Mouse (Mus musculus): ENCODE measurements around the gene Nav2. TPM values are rescaled to one million over a fixed set of nuclear protein-coding genes. Genes with fewer than 3 reads are reported as not detected.

Gene Nav2
- total and polyA plus RNA-seq, 3 experiments = 1.0 TPM; not detected in 2

- ATAC-seq (ENCODE audit: extremely low read depth, insufficient number of reproducible peaks, low FRiP score, poor library complexity, severe bottlenecking) = no peak
- H3K4me1 ChIP-seq (ENCODE audit: insufficient read depth, low read depth, low read length) = no peaks in the 10 kb centered on the region
- H3K4me3 ChIP-seq (ENCODE audit: low read depth, low read length) = no peak overlapping the region
- DNase-seq (ENCODE audit: low spot score) = no peak
- no peaks in the 10 kb centered on the region for H3K36me3 ChIP-seq (replicated peaks)
- no peak for TF ChIP-seq CTCF (IDR thresholded peaks at IDR 0.05; ENCODE audit: low read depth, low read length)
- TF ChIP-seq POLR2AphosphoS5 (IDR thresholded peaks at IDR 0.05; ENCODE audit: insufficient replicate concordance, low read depth, low read length) = no peak
- TF ChIP-seq TAL1 (conservative IDR thresholded peaks at IDR 0.05; ENCODE audit: low read depth, low read length) = no peak
- no peak for TF ChIP-seq GATA2 (IDR thresholded peaks at IDR 0.05; ENCODE audit: borderline replicate concordance, low read depth, low read length)
- no peak for TF ChIP-seq GATA1 (IDR thresholded peaks at IDR 0.05; ENCODE audit: borderline replicate concordance, low read length)
- no peaks in the 10 kb centered on the region for H3K27me3 ChIP-seq (ENCODE audit: insufficient read depth, low read length)
- peaks cover 48% of the 10 kb centered on the region for H3K9me3 ChIP-seq (replicated peaks)
These were observed 123.7 kb downstream of the Nav2 start for GRCm38 (mm10) chr7:49032216-49032615.

- ATAC-seq (ENCODE audit: extremely low read depth, insufficient number of reproducible peaks, low FRiP score, poor library complexity, severe bottlenecking) (no peak), DNase-seq (ENCODE audit: low spot score) (no peak)
- peaks cover 43% of the 10 kb centered on the region for H3K9me3 ChIP-seq (replicated peaks)
- TF ChIP-seq GATA2 (IDR thresholded peaks at IDR 0.05; ENCODE audit: borderline replicate concordance, low read depth, low read length) = no peak
- no peak for TF ChIP-seq CTCF (IDR thresholded peaks at IDR 0.05; ENCODE audit: low read depth, low read length)
- no peak for TF ChIP-seq GATA1 (IDR thresholded peaks at IDR 0.05; ENCODE audit: borderline replicate concordance, low read length)
- no peak for TF ChIP-seq POLR2AphosphoS5 (IDR thresholded peaks at IDR 0.05; ENCODE audit: insufficient replicate concordance, low read depth, low read length)
- TF ChIP-seq TAL1 (conservative IDR thresholded peaks at IDR 0.05; ENCODE audit: low read depth, low read length) = no peak
- no peaks in the 10 kb centered on the region for H3K36me3 ChIP-seq (replicated peaks)
- no peaks in the 10 kb centered on the region for H3K27me3 ChIP-seq (ENCODE audit: insufficient read depth, low read length)
- H3K4me3 ChIP-seq (ENCODE audit: low read depth, low read length) = no peak overlapping the region
- H3K4me1 ChIP-seq (ENCODE audit: insufficient read depth, low read depth, low read length) = no peaks in the 10 kb centered on the region
These were observed 125.7 kb downstream of the Nav2 start for GRCm38 (mm10) chr7:49034253-49034652.

GRCm38 (mm10) chr7:49040163-49040562 is 131.6 kb downstream of the Nav2 start:
- no peak for DNase-seq (ENCODE audit: low spot score)
- H3K27me3 ChIP-seq (ENCODE audit: insufficient read depth, low read length) = no peaks in the 10 kb centered on the region
- H3K4me1 ChIP-seq (ENCODE audit: insufficient read depth, low read depth, low read length) = no peaks in the 10 kb centered on the region
- no peaks in the 10 kb centered on the region for H3K36me3 ChIP-seq (replicated peaks)
- no peak for TF ChIP-seq CTCF (IDR thresholded peaks at IDR 0.05; ENCODE audit: low read depth, low read length)
- no peak for TF ChIP-seq POLR2AphosphoS5 (IDR thresholded peaks at IDR 0.05; ENCODE audit: insufficient replicate concordance, low read depth, low read length)
- TF ChIP-seq TAL1 (conservative IDR thresholded peaks at IDR 0.05; ENCODE audit: low read depth, low read length) = no peak
- no peak for TF ChIP-seq GATA2 (IDR thresholded peaks at IDR 0.05; ENCODE audit: borderline replicate concordance, low read depth, low read length)
- no peak for TF ChIP-seq GATA1 (IDR thresholded peaks at IDR 0.05; ENCODE audit: borderline replicate concordance, low read length)
- H3K9me3 ChIP-seq (replicated peaks) = peaks cover 55% of the 10 kb centered on the region
- no peak overlapping the region for H3K4me3 ChIP-seq (ENCODE audit: low read depth, low read length)
- ATAC-seq (ENCODE audit: extremely low read depth, insufficient number of reproducible peaks, low FRiP score, poor library complexity, severe bottlenecking) = no peak

GRCm38 (mm10) chr7:49041334-49042070 is 133.0 kb downstream of the Nav2 start:
- no peak for ATAC-seq (ENCODE audit: extremely low read depth, insufficient number of reproducible peaks, low FRiP score, poor library complexity, severe bottlenecking)
- no peaks in the 10 kb centered on the region for H3K27me3 ChIP-seq (ENCODE audit: insufficient read depth, low read length)
- no peak overlapping the region for H3K4me3 ChIP-seq (ENCODE audit: low read depth, low read length)
- no peak for TF ChIP-seq CTCF (IDR thresholded peaks at IDR 0.05; ENCODE audit: low read depth, low read length)
- no peak for TF ChIP-seq GATA1 (IDR thresholded peaks at IDR 0.05; ENCODE audit: borderline replicate concordance, low read length)
- no peak for TF ChIP-seq GATA2 (IDR thresholded peaks at IDR 0.05; ENCODE audit: borderline replicate concordance, low read depth, low read length)
- no peak for TF ChIP-seq POLR2AphosphoS5 (IDR thresholded peaks at IDR 0.05; ENCODE audit: insufficient replicate concordance, low read depth, low read length)
- no peak for TF ChIP-seq TAL1 (conservative IDR thresholded peaks at IDR 0.05; ENCODE audit: low read depth, low read length)
- peaks cover 59% of the 10 kb centered on the region for H3K9me3 ChIP-seq (replicated peaks)
- DNase-seq (ENCODE audit: low spot score) = no peak
- no peaks in the 10 kb centered on the region for H3K4me1 ChIP-seq (ENCODE audit: insufficient read depth, low read depth, low read length)
- no peaks in the 10 kb centered on the region for H3K36me3 ChIP-seq (replicated peaks)

GRCm38 (mm10) chr7:49045499-49046346 is 137.2 kb downstream of the Nav2 start:
- H3K4me3 ChIP-seq (ENCODE audit: low read depth, low read length) = no peak overlapping the region
- ATAC-seq (ENCODE audit: extremely low read depth, insufficient number of reproducible peaks, low FRiP score, poor library complexity, severe bottlenecking) (no peak), DNase-seq (ENCODE audit: low spot score) (no peak)
- peaks cover 64% of the 10 kb centered on the region for H3K9me3 ChIP-seq (replicated peaks)
- H3K4me1 ChIP-seq (ENCODE audit: insufficient read depth, low read depth, low read length) = no peaks in the 10 kb centered on the region
- no peaks in the 10 kb centered on the region for H3K27me3 ChIP-seq (ENCODE audit: insufficient read depth, low read length)
- no peak for TF ChIP-seq GATA1 (IDR thresholded peaks at IDR 0.05; ENCODE audit: borderline replicate concordance, low read length)
- TF ChIP-seq TAL1 (conservative IDR thresholded peaks at IDR 0.05; ENCODE audit: low read depth, low read length) = no peak
- no peak for TF ChIP-seq POLR2AphosphoS5 (IDR thresholded peaks at IDR 0.05; ENCODE audit: insufficient replicate concordance, low read depth, low read length)
- no peak for TF ChIP-seq CTCF (IDR thresholded peaks at IDR 0.05; ENCODE audit: low read depth, low read length)
- no peak for TF ChIP-seq GATA2 (IDR thresholded peaks at IDR 0.05; ENCODE audit: borderline replicate concordance, low read depth, low read length)
- no peaks in the 10 kb centered on the region for H3K36me3 ChIP-seq (replicated peaks)
